Mouse (Mus musculus) embryonic facial prominence, embryonic 11.5 days (tissue): ENCODE data around the gene Tnni3k. TPM values are rescaled to one million over a fixed set of nuclear protein-coding genes. Genes with fewer than 3 reads are reported as not detected.

ENCODE experiments used
- ATAC-seq: fragments of 200-750 bp; cut with Nextera tagmentation; replicated peaks from 2 replicates; pipeline ENCODE4 v1.8.0; 2017; ENCODE audit warnings: low read depth; ENCODE audit not compliant: insufficient number of reproducible peaks, low FRiP score, low TSS enrichment
- DNase-seq: peaks from one replicate; pipeline ENCODE4 v3.0.0-alpha.2; 2015; ENCODE audit warnings: low spot score
- H3K27ac ChIP-seq: fragments of 300-500 bp; sonication (generic); replicated peaks from 2 replicates; pipeline ENCODE4 v1.5.1; 2014; ENCODE audit warnings: mild to moderate bottlenecking, low read depth, low read length, control low read depth
- H3K27me3 ChIP-seq: fragments of 300-500 bp; sonication (generic); 2 replicates; pipeline ENCODE4 v1.6.1; 2014; ENCODE audit warnings: mild to moderate bottlenecking, low read length, moderate library complexity, mixed read lengths; ENCODE audit not compliant: control insufficient read depth, insufficient read depth
- H3K36me3 ChIP-seq: fragments of 300-500 bp; sonication (generic); replicated peaks from 2 replicates; pipeline ENCODE4 v1.6.1; 2014; ENCODE audit warnings: low read depth, mild to moderate bottlenecking, low read length, moderate library complexity, mixed read lengths; ENCODE audit not compliant: control insufficient read depth, insufficient read depth
- H3K4me1 ChIP-seq: fragments of 300-500 bp; sonication (generic); 2 replicates; pipeline ENCODE4 v1.6.1; 2014; ENCODE audit warnings: low read length, mixed read lengths; ENCODE audit not compliant: control insufficient read depth, insufficient read depth
- H3K4me2 ChIP-seq: fragments of 300-500 bp; sonication (generic); 2 replicates; pipeline ENCODE4 v1.6.1; 2014; ENCODE audit warnings: low read depth, mild to moderate bottlenecking, control low read depth, low read length, moderate library complexity
- H3K4me3 ChIP-seq: fragments of 300-500 bp; sonication (generic); 2 replicates; pipeline ENCODE4 v1.5.1; 2014; ENCODE audit warnings: low read depth, low read length, control low read depth
- H3K9ac ChIP-seq: fragments of 300-500 bp; sonication (generic); replicated peaks from 2 replicates; pipeline ENCODE4 v1.6.1; 2014; ENCODE audit warnings: mild to moderate bottlenecking, control low read depth, low read length
- H3K9me3 ChIP-seq: fragments of 300-500 bp; sonication (generic); replicated peaks from 2 replicates; pipeline ENCODE4 v1.6.1; 2016; ENCODE audit warnings: mild to moderate bottlenecking, low read length, inconsistent platforms, mixed read lengths; ENCODE audit not compliant: control insufficient read depth
- WGBS: fragments of 180-500 bp; shearing (Covaris S2); extraction: QIAGEN DNeasy Blood & Tissue Kit; methylation state at CpG from one replicate; pipeline ENCODE4 v1.1.7; 2014; 5-methylcytosine and 5-hydroxymethylcytosine counted together
- polyA plus RNA-seq: library from polyadenylated mRNA; unstranded; fragments of >200 nt; fragmentation: Nextera tagmentation; extraction: Ambion mirVana; gene quantifications from 2 replicates; pipeline ENCODE4 v1.2.1, GENCODE M21; 2014

Gene Tnni3k
- polyA plus RNA-seq, 1 experiment from 2014 or later: not detected

DNA sequence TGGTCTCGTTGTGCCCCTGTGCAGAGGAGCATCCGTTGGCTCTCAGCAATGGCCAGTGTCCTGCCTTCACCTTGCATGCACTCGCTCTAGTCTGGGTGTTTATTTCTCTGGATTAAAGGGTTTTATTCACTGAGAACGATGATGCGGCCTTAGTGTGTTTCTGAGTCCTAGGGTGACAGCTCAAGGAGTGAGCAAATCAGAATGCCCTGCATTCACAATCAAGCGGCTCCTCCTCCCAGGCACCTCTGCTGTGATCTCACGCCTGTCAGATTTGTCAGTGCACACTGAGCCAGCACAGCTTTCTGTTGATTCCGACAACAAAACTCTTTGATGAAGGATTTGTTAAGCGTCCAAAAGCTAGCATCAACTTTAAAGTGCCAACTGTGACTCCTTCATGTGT, 243.9 kb downstream of the Tnni3k start:
- H3K27me3 ChIP-seq: no peaks in the 10 kb centered on the region
- H3K9ac ChIP-seq: no peak overlapping the region
- H3K9me3 ChIP-seq: no peaks in the 10 kb centered on the region
- H3K4me3 ChIP-seq: no peak overlapping the region
- H3K4me1 ChIP-seq: no peaks in the 10 kb centered on the region
- 46% methylated on average over 9 of the region's 9 CpGs for WGBS
- DNase-seq: no peak
- no peak overlapping the region for H3K27ac ChIP-seq
- no peak for ATAC-seq
- H3K36me3 ChIP-seq: no peaks in the 10 kb centered on the region
- no peak overlapping the region for H3K4me2 ChIP-seq

GRCm38 (mm10) chr3:154810273-154810870, 244.8 kb downstream of the Tnni3k start:
- WGBS: 75% methylated on average over 7 of the region's 7 CpGs
- no peak for ATAC-seq
- Histone ChIP-seq H3K4me2 (no peak overlapping the region), H3K4me3 (no peak overlapping the region), H3K27me3 (no peaks in the 10 kb centered on the region), H3K9ac (no peak overlapping the region), H3K4me1 (no peaks in the 10 kb centered on the region), H3K27ac (no peak overlapping the region), H3K36me3 (no peaks in the 10 kb centered on the region), H3K9me3 (no peaks in the 10 kb centered on the region)
- DNase-seq: no peak

DNA sequence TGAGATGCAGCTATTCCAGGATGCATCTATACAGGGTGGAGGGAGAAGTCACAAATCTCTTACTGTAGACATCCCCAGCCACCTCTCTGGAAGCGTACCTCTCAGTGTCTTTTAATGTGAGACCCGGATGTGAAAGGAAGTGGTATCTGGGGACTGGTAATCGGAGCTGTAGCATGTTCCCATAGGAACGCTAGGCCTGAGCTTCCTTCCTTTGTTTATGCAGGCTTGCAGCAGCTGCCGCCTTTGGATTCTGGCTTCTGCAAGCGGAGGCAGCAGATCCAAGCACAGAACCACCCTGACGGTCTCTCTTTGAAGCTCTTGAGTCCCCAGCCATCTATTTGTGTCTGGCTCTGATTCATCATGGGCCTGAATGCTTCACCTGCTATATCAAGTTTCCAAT, 248.6 kb downstream of the Tnni3k start:
- Histone ChIP-seq H3K27ac (0 out of 2 replicates have a peak overlapping the region, but pooled peaks have one; percentile 8), H3K4me1 (no peaks in the 10 kb centered on the region), H3K4me3 (no peak overlapping the region), H3K36me3 (no peaks in the 10 kb centered on the region), H3K9me3 (no peaks in the 10 kb centered on the region), H3K27me3 (no peaks in the 10 kb centered on the region), H3K4me2 (no peak overlapping the region), H3K9ac (no peak overlapping the region)
- DNase-seq: peak; percentile 60
- whole genome bisulfite sequencing: 28% methylated on average over 7 of the region's 7 CpGs
- peak; percentile 76 for ATAC-seq

GRCm38 (mm10) chr3:154800888-154801429, 254.2 kb downstream of the Tnni3k start:
- no peak overlapping the region for H3K4me2 ChIP-seq
- no peaks in the 10 kb centered on the region for H3K36me3 ChIP-seq
- DNase-seq: no peak
- no peak overlapping the region for H3K9ac ChIP-seq
- no peaks in the 10 kb centered on the region for H3K4me1 ChIP-seq
- H3K27me3 ChIP-seq: no peaks in the 10 kb centered on the region
- no peaks in the 10 kb centered on the region for H3K9me3 ChIP-seq
- 87% methylated on average over 8 of the region's 8 CpGs for WGBS
- no peak overlapping the region for H3K27ac ChIP-seq
- ATAC-seq: no peak
- no peak overlapping the region for H3K4me3 ChIP-seq

- no peak overlapping the region for H3K9ac ChIP-seq
- no peak overlapping the region for H3K4me2 ChIP-seq
- H3K27ac ChIP-seq: no peak overlapping the region
- H3K4me1 ChIP-seq: no peaks in the 10 kb centered on the region
- H3K4me3 ChIP-seq: no peak overlapping the region
- DNase-seq (no peak), ATAC-seq (no peak)
- no peaks in the 10 kb centered on the region for H3K27me3 ChIP-seq
- H3K9me3 ChIP-seq: no peaks in the 10 kb centered on the region
- no peaks in the 10 kb centered on the region for H3K36me3 ChIP-seq
- WGBS: 84% methylated on average over 8 of the region's 8 CpGs
Measured at GRCm38 (mm10) chr3:154800454-154800853, 254.8 kb downstream of the Tnni3k start.

DNA sequence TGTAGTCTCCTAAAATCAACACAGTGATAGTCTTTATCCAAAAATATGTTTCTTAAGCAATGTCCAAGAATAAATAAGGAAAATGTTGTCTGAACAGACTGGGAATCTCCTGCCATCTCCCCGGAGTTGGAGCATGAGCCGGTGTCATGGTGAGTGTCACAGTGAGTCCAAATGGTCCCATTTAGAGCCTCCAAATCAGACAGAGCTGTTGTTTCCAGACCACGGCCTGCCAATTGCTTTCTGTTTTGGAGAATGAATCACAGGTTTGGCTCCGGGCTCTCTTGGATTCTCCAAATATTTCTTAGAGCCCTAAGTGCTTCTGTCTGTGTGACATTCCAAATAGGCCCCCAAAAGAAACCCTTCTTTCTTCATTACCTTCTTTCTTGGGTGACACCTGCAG, 256.4 kb downstream of the Tnni3k start:
- WGBS: 82% methylated on average over 4 of the region's 4 CpGs
- ATAC-seq: no peak

GRCm38 (mm10) chr3:154793571-154793970, 261.6 kb downstream of the Tnni3k start:
- no peak overlapping the region for H3K27ac ChIP-seq
- H3K4me1 ChIP-seq: no peaks in the 10 kb centered on the region
- no peak overlapping the region for H3K4me3 ChIP-seq
- ATAC-seq: no peak
- no peaks in the 10 kb centered on the region for H3K36me3 ChIP-seq
- H3K4me2 ChIP-seq: no peak overlapping the region
- H3K9me3 ChIP-seq: no peaks in the 10 kb centered on the region
- no peak overlapping the region for H3K9ac ChIP-seq
- 90% methylated on average over 4 of the region's 4 CpGs for WGBS
- no peaks in the 10 kb centered on the region for H3K27me3 ChIP-seq
- DNase-seq: no peak

More for the DNA sequence above, 256.4 kb downstream of the Tnni3k start:
- Histone ChIP-seq H3K9ac (no peak overlapping the region), H3K4me1 (no peaks in the 10 kb centered on the region), H3K27ac (no peak overlapping the region), H3K9me3 (no peaks in the 10 kb centered on the region), H3K27me3 (no peaks in the 10 kb centered on the region), H3K36me3 (no peaks in the 10 kb centered on the region), H3K4me3 (no peak overlapping the region), H3K4me2 (no peak overlapping the region)
- DNase-seq: no peak

DNA sequence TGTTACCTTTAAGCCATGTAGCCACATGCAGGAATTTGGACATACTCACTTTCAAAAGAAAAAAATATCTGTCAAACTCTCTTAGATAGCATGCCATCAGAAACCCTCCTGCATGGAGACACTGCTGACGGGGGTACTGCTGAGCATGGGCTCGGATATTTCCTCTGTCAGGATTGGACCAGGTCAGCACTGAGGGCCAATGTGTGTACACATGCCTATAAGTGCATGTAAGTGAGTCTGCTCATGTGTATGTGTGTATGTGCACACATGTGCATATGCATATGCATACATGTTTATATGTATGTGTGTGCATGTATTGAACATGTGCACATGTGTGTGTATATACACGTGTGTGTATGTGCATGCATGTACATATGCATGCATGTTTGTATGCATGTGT, 267.6 kb downstream of the Tnni3k start:
- ATAC-seq: no peak
- Histone ChIP-seq H3K9me3 (no peaks in the 10 kb centered on the region), H3K4me1 (no peaks in the 10 kb centered on the region), H3K9ac (no peak overlapping the region), H3K27ac (no peak overlapping the region), H3K36me3 (no peaks in the 10 kb centered on the region), H3K4me2 (no peak overlapping the region), H3K4me3 (no peak overlapping the region), H3K27me3 (no peaks in the 10 kb centered on the region)
- DNase-seq: no peak
- 77% methylated on average over 3 of the region's 3 CpGs for WGBS
